Mouse (Mus musculus) MEL (cell line): Measurements from ENCODE around the gene March10. TPM values are rescaled to one million over a fixed set of nuclear protein-coding genes. Genes with fewer than 3 reads are reported as not detected.

Experiments
- DNase-seq: peaks from one replicate; pipeline ENCODE4 v3.0.0; 2011; ENCODE audit warnings: low read depth, low spot score
- H3K27ac ChIP-seq: 2 replicates; pipeline ENCODE4 v1.5.1; 2012; ENCODE audit warnings: low read depth, mild to moderate bottlenecking, control low read depth, low read length, moderate library complexity; ENCODE audit not compliant: control insufficient read depth
- H3K27me3 ChIP-seq, 2 experiments: fragments of 150-350 bp in 1 of 2; sonication (generic) in 1 of 2; 2 replicates each; pipeline ENCODE4 v1.6.1; 2012; ENCODE audit warnings: low read length in 2 of 2, mild to moderate bottlenecking in 2 of 2, improper control_type of control experiment in 1 of 2, moderate library complexity in 1 of 2; ENCODE audit not compliant: insufficient read depth in 2 of 2, control insufficient read depth in 1 of 2
- H3K36me3 ChIP-seq, 2 experiments: 2 replicates each; pipeline ENCODE4 v1.6.1; 2012 to 2014; ENCODE audit warnings: low read length in 2 of 2, improper control_type of control experiment in 1 of 2, inconsistent platforms in 1 of 2, mild to moderate bottlenecking in 1 of 2; ENCODE audit not compliant: insufficient read depth in 2 of 2, control insufficient read depth in 1 of 2
- H3K4me1 ChIP-seq, 2 experiments: fragments of 150-350 bp in 1 of 2; sonication (generic) in 1 of 2; 2 replicates each; pipeline ENCODE4 v1.6.1; 2012; ENCODE audit warnings: low read length in 2 of 2, improper control_type of control experiment in 1 of 2, mild to moderate bottlenecking in 1 of 2; ENCODE audit not compliant: insufficient read depth in 2 of 2, control insufficient read depth in 1 of 2
- H3K4me3 ChIP-seq, 2 experiments: fragments of 150-350 bp in 1 of 2; sonication (generic) in 1 of 2; 2 replicates each; pipeline ENCODE4 v1.5.1; 2012; ENCODE audit warnings: low read depth in 2 of 2, low read length in 2 of 2, mild to moderate bottlenecking in 2 of 2, moderate library complexity in 2 of 2, control low read depth in 1 of 2, improper control_type of control experiment in 1 of 2; ENCODE audit not compliant: control insufficient read depth in 1 of 2, insufficient read depth in 1 of 2
- H3K79me2 ChIP-seq: 2 replicates; pipeline ENCODE4 v1.6.1; 2012; ENCODE audit warnings: mild to moderate bottlenecking, low read length, moderate library complexity; ENCODE audit not compliant: control insufficient read depth, poor library complexity, insufficient read depth
- H3K9ac ChIP-seq: 2 replicates; pipeline ENCODE4 v1.6.1; 2012; ENCODE audit warnings: low read depth, mild to moderate bottlenecking, control low read depth, low read length, moderate library complexity; ENCODE audit not compliant: control insufficient read depth, poor library complexity, severe bottlenecking
- H3K9me3 ChIP-seq: fragments of 150-350 bp; sonication (generic); replicated peaks from 2 replicates; pipeline ENCODE4 v1.6.1; 2012; ENCODE audit warnings: mild to moderate bottlenecking, low read length, improper control_type of control experiment, moderate library complexity; ENCODE audit not compliant: insufficient read depth
- BHLHE40 ChIP-seq: IDR thresholded peaks from 2 replicates; pipeline ENCODE4 v1.6.1; 2012; ENCODE audit warnings: low read depth, mild to moderate bottlenecking, inconsistent platforms, low read length, improper control_type of control experiment, borderline replicate concordance
- CHD1 ChIP-seq: IDR thresholded peaks from 2 replicates; pipeline ENCODE4 v1.6.1; 2012; ENCODE audit warnings: low read depth, mild to moderate bottlenecking, inconsistent platforms, low read length, improper control_type of control experiment
- CHD2 ChIP-seq: IDR thresholded peaks from 2 replicates; pipeline ENCODE4 v1.6.1; 2011; ENCODE audit warnings: low read length, improper control_type of control experiment
- CTCF ChIP-seq, 3 experiments: IDR thresholded peaks in 2 of 3; conservative IDR thresholded peaks in 1 of 3; 2 replicates each; pipeline ENCODE4 v1.5.1; 2011 to 2012; ENCODE audit warnings: low read length in 3 of 3, low read depth in 2 of 3, mild to moderate bottlenecking in 2 of 3, improper control_type of control experiment in 1 of 3, inconsistent platforms in 1 of 3, mixed read lengths in 1 of 3, moderate library complexity in 1 of 3; ENCODE audit not compliant: control insufficient read depth in 1 of 3, insufficient read depth in 1 of 3, poor library complexity in 1 of 3, severe bottlenecking in 1 of 3
- GATA1 ChIP-seq: IDR thresholded peaks from 2 replicates; pipeline ENCODE4 v1.6.1; 2011; ENCODE audit warnings: low read depth, low read length, improper control_type of control experiment
- MEF2A ChIP-seq: IDR thresholded peaks from 2 replicates; pipeline ENCODE4 v1.6.1; 2014; ENCODE audit warnings: low read depth, mild to moderate bottlenecking, inconsistent platforms, low read length, improper control_type of control experiment; ENCODE audit not compliant: poor library complexity, insufficient replicate concordance, severe bottlenecking; ENCODE audit errors: extremely low read depth
- MYB ChIP-seq: IDR thresholded peaks from 2 replicates; pipeline ENCODE4 v1.6.1; 2011; ENCODE audit warnings: mild to moderate bottlenecking, low read depth, low read length, improper control_type of control experiment
- NRF1 ChIP-seq: IDR thresholded peaks from 2 replicates; pipeline ENCODE4 v1.6.1; 2014; ENCODE audit warnings: low read depth, mild to moderate bottlenecking, inconsistent platforms, low read length, improper control_type of control experiment, moderate library complexity; ENCODE audit not compliant: poor library complexity, insufficient read depth, severe bottlenecking
- POLR2A ChIP-seq, 2 experiments: IDR thresholded peaks; 2 replicates each; pipeline ENCODE4 v1.6.1; 2011 to 2012; ENCODE audit warnings: low read length in 2 of 2, mild to moderate bottlenecking in 2 of 2, control low read depth in 1 of 2, improper control_type of control experiment in 1 of 2, low read depth in 1 of 2, moderate library complexity in 1 of 2; ENCODE audit not compliant: control insufficient read depth in 1 of 2, insufficient read depth in 1 of 2, poor library complexity in 1 of 2
- POLR2AphosphoS5 ChIP-seq: IDR thresholded peaks from 2 replicates; pipeline ENCODE4 v1.6.1; 2012; ENCODE audit warnings: low read depth, borderline replicate concordance, mild to moderate bottlenecking, inconsistent platforms, low read length, moderate library complexity, mixed read lengths
- RAD21 ChIP-seq: IDR thresholded peaks from 2 replicates; pipeline ENCODE4 v1.6.1; 2011; ENCODE audit warnings: mild to moderate bottlenecking, low read depth, low read length, improper control_type of control experiment
- TCF12 ChIP-seq: IDR thresholded peaks from 2 replicates; pipeline ENCODE4 v1.6.1; 2014; ENCODE audit warnings: low read depth, mild to moderate bottlenecking, inconsistent platforms, low read length, improper control_type of control experiment, moderate library complexity
- UBTF ChIP-seq: IDR thresholded peaks from 2 replicates; pipeline ENCODE4 v1.6.1; 2012; ENCODE audit warnings: low read depth, mild to moderate bottlenecking, inconsistent platforms, low read length, improper control_type of control experiment, moderate library complexity, borderline replicate concordance; ENCODE audit not compliant: insufficient read depth
- USF1 ChIP-seq: IDR thresholded peaks from 2 replicates; pipeline ENCODE4 v1.6.1; 2014; ENCODE audit warnings: low read depth, mild to moderate bottlenecking, inconsistent platforms, low read length, improper control_type of control experiment, moderate library complexity
- ZC3H11A ChIP-seq: IDR thresholded peaks from 2 replicates; pipeline ENCODE4 v1.6.1; 2012; ENCODE audit warnings: low read depth, mild to moderate bottlenecking, inconsistent platforms, low read length, improper control_type of control experiment
- ZKSCAN1 ChIP-seq: IDR thresholded peaks from 2 replicates; pipeline ENCODE4 v1.6.1; 2012; ENCODE audit warnings: low read depth, mild to moderate bottlenecking, inconsistent platforms, low read length, improper control_type of control experiment, moderate library complexity
- ZMIZ1 ChIP-seq: IDR thresholded peaks from 2 replicates; pipeline ENCODE4 v1.6.1; 2012; ENCODE audit warnings: low read depth, mild to moderate bottlenecking, inconsistent platforms, low read length, improper control_type of control experiment, moderate library complexity
- polyA plus RNA-seq, 2 experiments: library from polyadenylated mRNA; stranded (reverse) in 1 of 2; unstranded in 1 of 2; fragments of >175 nt in 1 of 2; fragments of >200 nt in 1 of 2; gene quantifications; 2 replicates each; pipeline versions ENCODE4 v1.2.1 to v1.2.4; 2012; ENCODE audit warnings: low replicate concordance in 2 of 2, low read depth in 1 of 2; ENCODE audit not compliant: insufficient read length in 2 of 2, insufficient read depth in 1 of 2, missing spikeins in 1 of 2
- total RNA-seq: library from RNA; depleted of rRNA; stranded (reverse); fragments of 300-350 nt; gene quantifications from 2 replicates; pipeline ENCODE4 v1.2.3, GENCODE M21; 2012

The March10 gene
- total and polyA plus RNA-seq, 3 experiments = not detected

DNA sequence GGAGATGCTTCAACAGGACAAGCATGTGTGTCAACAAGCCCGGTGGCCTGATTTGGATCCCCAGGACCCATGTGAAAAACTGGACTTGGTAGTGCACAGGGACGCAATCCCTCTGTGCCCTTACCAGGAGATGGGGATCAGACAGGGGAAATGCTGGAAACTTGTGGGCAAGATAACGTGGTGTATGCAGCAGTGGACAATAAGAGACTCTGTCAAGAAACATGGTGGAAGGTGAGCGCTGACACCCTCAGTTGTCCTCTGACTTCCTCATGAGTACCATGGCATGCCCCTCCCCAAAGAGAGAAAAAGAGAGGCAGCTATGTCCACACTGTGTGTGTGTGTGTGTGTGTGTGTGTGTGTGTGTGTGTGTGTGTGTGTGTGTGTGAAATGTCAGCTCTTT is 14.4 kb upstream of the March10 start:
- H3K27ac ChIP-seq = no peak overlapping the region
- no peaks in the 10 kb centered on the region; a peak in 2 of 4 replicates for H3K27me3 ChIP-seq
- no peaks in the 10 kb centered on the region for H3K9me3 ChIP-seq
- no peaks in the 10 kb centered on the region for H3K4me1 ChIP-seq
- no peak for DNase-seq
- no peak for TF ChIP-seq ZKSCAN1
- TF ChIP-seq MEF2A = no peak
- no peak for TF ChIP-seq POLR2A (IDR thresholded peaks at IDR 0.05; ENCODE audit: control insufficient read depth in 1 of 2, insufficient read depth in 1 of 2, low read depth in 1 of 2, low read length in 2 of 2, poor library complexity in 1 of 2)
- TF ChIP-seq MYB = no peak
- no peak for TF ChIP-seq CHD2
- no peak for TF ChIP-seq TCF12
- no peak for TF ChIP-seq UBTF
- no peak for TF ChIP-seq USF1
- TF ChIP-seq ZC3H11A = no peak
- TF ChIP-seq GATA1 = no peak
- no peak for TF ChIP-seq CTCF (IDR thresholded peaks at IDR 0.05 in 2 of 3, conservative IDR thresholded peaks at IDR 0.05 in 1 of 3; ENCODE audit: control insufficient read depth in 1 of 3, insufficient read depth in 1 of 3, low read depth in 2 of 3, low read length in 3 of 3, poor library complexity in 1 of 3, severe bottlenecking in 1 of 3)
- TF ChIP-seq BHLHE40 = no peak
- TF ChIP-seq NRF1 = no peak
- TF ChIP-seq POLR2AphosphoS5 = no peak
- no peak for TF ChIP-seq ZMIZ1
- TF ChIP-seq CHD1 = no peak
- no peaks in the 10 kb centered on the region for H3K79me2 ChIP-seq
- H3K9ac ChIP-seq = no peak overlapping the region
- no peak overlapping the region for H3K4me3 ChIP-seq
- H3K36me3 ChIP-seq = no peaks in the 10 kb centered on the region

DNA sequence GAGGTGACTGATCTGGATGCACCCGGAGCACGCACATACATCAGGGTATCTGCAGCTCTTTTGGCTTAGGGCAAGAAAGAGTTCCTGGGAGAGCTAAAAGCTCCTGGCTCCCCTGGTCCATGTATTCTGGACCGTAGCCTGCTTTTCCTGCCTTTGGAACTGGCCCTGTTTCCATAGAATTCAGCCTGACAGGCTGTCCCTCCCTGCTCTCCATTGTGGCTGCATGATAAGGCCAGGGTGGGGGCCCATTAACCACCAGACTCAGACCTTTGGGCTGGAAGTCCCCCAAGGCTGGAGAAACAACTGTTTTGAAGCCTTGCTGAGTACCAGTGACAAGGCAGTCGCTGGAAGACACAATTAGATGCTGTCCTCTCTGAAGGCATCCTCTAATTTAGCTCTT is 13.0 kb upstream of the March10 start:
- Histone ChIP-seq H3K27ac (no peak overlapping the region), H3K4me3 (no peak overlapping the region), H3K27me3 (no peaks in the 10 kb centered on the region; a peak in 2 of 4 replicates)
- TF ChIP-seq CTCF (IDR thresholded peaks at IDR 0.05 in 2 of 3, conservative IDR thresholded peaks at IDR 0.05 in 1 of 3; ENCODE audit: control insufficient read depth in 1 of 3, insufficient read depth in 1 of 3, low read depth in 2 of 3, low read length in 3 of 3, poor library complexity in 1 of 3, severe bottlenecking in 1 of 3) (no peak), RAD21 (no peak), GATA1 (no peak)
- TF ChIP-seq, all 39 proteins: peak for 0
- Histone ChIP-seq H3K4me1 (no peaks in the 10 kb centered on the region), H3K79me2 (no peaks in the 10 kb centered on the region), H3K9ac (no peak overlapping the region), H3K9me3 (no peaks in the 10 kb centered on the region), H3K36me3 (no peaks in the 10 kb centered on the region)
- DNase-seq = no peak
